Mouse (Mus musculus) MEL (cell line): ENCODE data around the gene Msi2. TPM values are rescaled to one million over a fixed set of nuclear protein-coding genes. Genes with fewer than 3 reads are reported as not detected.

Experiments used
- DNase-seq: peaks from one replicate; pipeline ENCODE4 v3.0.0; 2011; ENCODE audit warnings: low read depth, low spot score
- H3K27ac ChIP-seq: 2 replicates; pipeline ENCODE4 v1.5.1; 2012; ENCODE audit warnings: low read depth, mild to moderate bottlenecking, control low read depth, low read length, moderate library complexity; ENCODE audit not compliant: control insufficient read depth
- H3K27me3 ChIP-seq, 2 experiments: fragments of 150-350 bp in 1 of 2; sonication (generic) in 1 of 2; 2 replicates each; pipeline ENCODE4 v1.6.1; 2012; ENCODE audit warnings: low read length in 2 of 2, mild to moderate bottlenecking in 2 of 2, improper control_type of control experiment in 1 of 2, moderate library complexity in 1 of 2; ENCODE audit not compliant: insufficient read depth in 2 of 2, control insufficient read depth in 1 of 2
- H3K36me3 ChIP-seq, 2 experiments: 2 replicates each; pipeline ENCODE4 v1.6.1; 2012 to 2014; ENCODE audit warnings: low read length in 2 of 2, improper control_type of control experiment in 1 of 2, inconsistent platforms in 1 of 2, mild to moderate bottlenecking in 1 of 2; ENCODE audit not compliant: insufficient read depth in 2 of 2, control insufficient read depth in 1 of 2
- H3K4me1 ChIP-seq, 2 experiments: fragments of 150-350 bp in 1 of 2; sonication (generic) in 1 of 2; 2 replicates each; pipeline ENCODE4 v1.6.1; 2012; ENCODE audit warnings: low read length in 2 of 2, improper control_type of control experiment in 1 of 2, mild to moderate bottlenecking in 1 of 2; ENCODE audit not compliant: insufficient read depth in 2 of 2, control insufficient read depth in 1 of 2
- H3K4me3 ChIP-seq, 2 experiments: fragments of 150-350 bp in 1 of 2; sonication (generic) in 1 of 2; 2 replicates each; pipeline ENCODE4 v1.5.1; 2012; ENCODE audit warnings: low read depth in 2 of 2, low read length in 2 of 2, mild to moderate bottlenecking in 2 of 2, moderate library complexity in 2 of 2, control low read depth in 1 of 2, improper control_type of control experiment in 1 of 2; ENCODE audit not compliant: control insufficient read depth in 1 of 2, insufficient read depth in 1 of 2
- H3K79me2 ChIP-seq: 2 replicates; pipeline ENCODE4 v1.6.1; 2012; ENCODE audit warnings: mild to moderate bottlenecking, low read length, moderate library complexity; ENCODE audit not compliant: control insufficient read depth, poor library complexity, insufficient read depth
- H3K9ac ChIP-seq: 2 replicates; pipeline ENCODE4 v1.6.1; 2012; ENCODE audit warnings: low read depth, mild to moderate bottlenecking, control low read depth, low read length, moderate library complexity; ENCODE audit not compliant: control insufficient read depth, poor library complexity, severe bottlenecking
- H3K9me3 ChIP-seq: fragments of 150-350 bp; sonication (generic); replicated peaks from 2 replicates; pipeline ENCODE4 v1.6.1; 2012; ENCODE audit warnings: mild to moderate bottlenecking, low read length, improper control_type of control experiment, moderate library complexity; ENCODE audit not compliant: insufficient read depth
- CHD1 ChIP-seq: IDR thresholded peaks from 2 replicates; pipeline ENCODE4 v1.6.1; 2012; ENCODE audit warnings: low read depth, mild to moderate bottlenecking, inconsistent platforms, low read length, improper control_type of control experiment
- CHD2 ChIP-seq: IDR thresholded peaks from 2 replicates; pipeline ENCODE4 v1.6.1; 2011; ENCODE audit warnings: low read length, improper control_type of control experiment
- CTCF ChIP-seq, 3 experiments: IDR thresholded peaks in 2 of 3; conservative IDR thresholded peaks in 1 of 3; 2 replicates each; pipeline ENCODE4 v1.5.1; 2011 to 2012; ENCODE audit warnings: low read length in 3 of 3, low read depth in 2 of 3, mild to moderate bottlenecking in 2 of 3, improper control_type of control experiment in 1 of 3, inconsistent platforms in 1 of 3, mixed read lengths in 1 of 3, moderate library complexity in 1 of 3; ENCODE audit not compliant: control insufficient read depth in 1 of 3, insufficient read depth in 1 of 3, poor library complexity in 1 of 3, severe bottlenecking in 1 of 3
- E2F4 ChIP-seq: IDR thresholded peaks from 2 replicates; pipeline ENCODE4 v1.6.1; 2011; ENCODE audit warnings: low read depth, low read length, improper control_type of control experiment, borderline replicate concordance
- ELF1 ChIP-seq: IDR thresholded peaks from 2 replicates; pipeline ENCODE4 v1.6.1; 2014; ENCODE audit warnings: low read depth, mild to moderate bottlenecking, inconsistent platforms, low read length, improper control_type of control experiment, moderate library complexity
- ETS1 ChIP-seq: IDR thresholded peaks from 2 replicates; pipeline ENCODE4 v1.6.1; 2012; ENCODE audit warnings: low read depth, mild to moderate bottlenecking, inconsistent platforms, low read length, improper control_type of control experiment, moderate library complexity
- GATA1 ChIP-seq: IDR thresholded peaks from 2 replicates; pipeline ENCODE4 v1.6.1; 2011; ENCODE audit warnings: low read depth, low read length, improper control_type of control experiment
- KAT2A ChIP-seq: conservative IDR thresholded peaks from 2 replicates; pipeline ENCODE4 v1.6.1; 2012; ENCODE audit warnings: low read depth, low read length, improper control_type of control experiment, inconsistent platforms
- MAFK ChIP-seq: IDR thresholded peaks from 2 replicates; pipeline ENCODE4 v1.6.1; 2011; ENCODE audit warnings: low read depth, mild to moderate bottlenecking, low read length, improper control_type of control experiment, borderline replicate concordance
- MXI1 ChIP-seq: IDR thresholded peaks from 2 replicates; pipeline ENCODE4 v1.6.1; 2011; ENCODE audit warnings: mild to moderate bottlenecking, low read depth, low read length, improper control_type of control experiment
- MYB ChIP-seq: IDR thresholded peaks from 2 replicates; pipeline ENCODE4 v1.6.1; 2011; ENCODE audit warnings: mild to moderate bottlenecking, low read depth, low read length, improper control_type of control experiment
- NELFE ChIP-seq: IDR thresholded peaks from 2 replicates; pipeline ENCODE4 v1.6.1; 2011; ENCODE audit warnings: low read depth, low read length, improper control_type of control experiment
- NRF1 ChIP-seq: IDR thresholded peaks from 2 replicates; pipeline ENCODE4 v1.6.1; 2014; ENCODE audit warnings: low read depth, mild to moderate bottlenecking, inconsistent platforms, low read length, improper control_type of control experiment, moderate library complexity; ENCODE audit not compliant: poor library complexity, insufficient read depth, severe bottlenecking
- POLR2A ChIP-seq, 2 experiments: IDR thresholded peaks; 2 replicates each; pipeline ENCODE4 v1.6.1; 2011 to 2012; ENCODE audit warnings: low read length in 2 of 2, mild to moderate bottlenecking in 2 of 2, control low read depth in 1 of 2, improper control_type of control experiment in 1 of 2, low read depth in 1 of 2, moderate library complexity in 1 of 2; ENCODE audit not compliant: control insufficient read depth in 1 of 2, insufficient read depth in 1 of 2, poor library complexity in 1 of 2
- POLR2AphosphoS2 ChIP-seq: IDR thresholded peaks from 2 replicates; pipeline ENCODE4 v1.6.1; 2011; ENCODE audit warnings: low read length, improper control_type of control experiment
- POLR2AphosphoS5 ChIP-seq: IDR thresholded peaks from 2 replicates; pipeline ENCODE4 v1.6.1; 2012; ENCODE audit warnings: low read depth, borderline replicate concordance, mild to moderate bottlenecking, inconsistent platforms, low read length, moderate library complexity, mixed read lengths
- RAD21 ChIP-seq: IDR thresholded peaks from 2 replicates; pipeline ENCODE4 v1.6.1; 2011; ENCODE audit warnings: mild to moderate bottlenecking, low read depth, low read length, improper control_type of control experiment
- RCOR1 ChIP-seq: IDR thresholded peaks from 2 replicates; pipeline ENCODE4 v1.6.1; 2012; ENCODE audit warnings: low read depth, mild to moderate bottlenecking, inconsistent platforms, low read length, improper control_type of control experiment
- SMC3 ChIP-seq: IDR thresholded peaks from 2 replicates; pipeline ENCODE4 v1.6.1; 2011; ENCODE audit warnings: low read depth, low read length, improper control_type of control experiment
- TAL1 ChIP-seq: IDR thresholded peaks from 2 replicates; pipeline ENCODE4 v1.6.1; 2012; ENCODE audit warnings: mild to moderate bottlenecking, inconsistent platforms, low read length, moderate library complexity, mixed read lengths
- TBP ChIP-seq: IDR thresholded peaks from 2 replicates; pipeline ENCODE4 v1.8.0; 2011; ENCODE audit warnings: low read depth, low read length, improper control_type of control experiment
- TCF12 ChIP-seq: IDR thresholded peaks from 2 replicates; pipeline ENCODE4 v1.6.1; 2014; ENCODE audit warnings: low read depth, mild to moderate bottlenecking, inconsistent platforms, low read length, improper control_type of control experiment, moderate library complexity
- UBTF ChIP-seq: IDR thresholded peaks from 2 replicates; pipeline ENCODE4 v1.6.1; 2012; ENCODE audit warnings: low read depth, mild to moderate bottlenecking, inconsistent platforms, low read length, improper control_type of control experiment, moderate library complexity, borderline replicate concordance; ENCODE audit not compliant: insufficient read depth
- ZC3H11A ChIP-seq: IDR thresholded peaks from 2 replicates; pipeline ENCODE4 v1.6.1; 2012; ENCODE audit warnings: low read depth, mild to moderate bottlenecking, inconsistent platforms, low read length, improper control_type of control experiment
- ZKSCAN1 ChIP-seq: IDR thresholded peaks from 2 replicates; pipeline ENCODE4 v1.6.1; 2012; ENCODE audit warnings: low read depth, mild to moderate bottlenecking, inconsistent platforms, low read length, improper control_type of control experiment, moderate library complexity
- ZMIZ1 ChIP-seq: IDR thresholded peaks from 2 replicates; pipeline ENCODE4 v1.6.1; 2012; ENCODE audit warnings: low read depth, mild to moderate bottlenecking, inconsistent platforms, low read length, improper control_type of control experiment, moderate library complexity
- polyA plus RNA-seq, 2 experiments: library from polyadenylated mRNA; stranded (reverse) in 1 of 2; unstranded in 1 of 2; fragments of >175 nt in 1 of 2; fragments of >200 nt in 1 of 2; gene quantifications; 2 replicates each; pipeline versions ENCODE4 v1.2.1 to v1.2.4; 2012; ENCODE audit warnings: low replicate concordance in 2 of 2, low read depth in 1 of 2; ENCODE audit not compliant: insufficient read length in 2 of 2, insufficient read depth in 1 of 2, missing spikeins in 1 of 2
- total RNA-seq: library from RNA; depleted of rRNA; stranded (reverse); fragments of 300-350 nt; gene quantifications from 2 replicates; pipeline ENCODE4 v1.2.3, GENCODE M21; 2012

Gene Msi2
- total and polyA plus RNA-seq, 3 experiments, result 16.2 to 29.7 TPM; not detected in 1

- no peak for TF ChIP-seq E2F4
- no peak for TF ChIP-seq TBP
- TF ChIP-seq CHD1, result no peak
- no peak for TF ChIP-seq TAL1
- no peak for TF ChIP-seq UBTF
- TF ChIP-seq CTCF (IDR thresholded peaks at IDR 0.05 in 2 of 3, conservative IDR thresholded peaks at IDR 0.05 in 1 of 3; ENCODE audit: control insufficient read depth in 1 of 3, insufficient read depth in 1 of 3, low read depth in 2 of 3, low read length in 3 of 3, poor library complexity in 1 of 3, severe bottlenecking in 1 of 3), result no peak
- TF ChIP-seq SMC3, result no peak
- no peak for TF ChIP-seq POLR2A (IDR thresholded peaks at IDR 0.05; ENCODE audit: control insufficient read depth in 1 of 2, insufficient read depth in 1 of 2, low read depth in 1 of 2, low read length in 2 of 2, poor library complexity in 1 of 2)
- no peak for TF ChIP-seq CHD2
- no peak for TF ChIP-seq MYB
- no peak for TF ChIP-seq ZC3H11A
- no peak for TF ChIP-seq NRF1
- TF ChIP-seq ZKSCAN1, result no peak
- TF ChIP-seq POLR2AphosphoS2, result no peak
- no peak for TF ChIP-seq NELFE
- no peak for TF ChIP-seq KAT2A
- no peak for TF ChIP-seq ZMIZ1
- Histone ChIP-seq H3K79me2 (no peaks in the 10 kb centered on the region), H3K36me3 (no peaks in the 10 kb centered on the region; a peak in 1 of 4 replicates), H3K9me3 (no peaks in the 10 kb centered on the region), H3K4me3 (no peak overlapping the region), H3K27me3 (no peaks in the 10 kb centered on the region), H3K4me1 (no peaks in the 10 kb centered on the region), H3K27ac (no peak overlapping the region), H3K9ac (no peak overlapping the region)
- no peak for DNase-seq
These were observed 178.5 kb downstream of the Msi2 start for GRCm38 (mm10) chr11:88539637-88540478.

- Histone ChIP-seq H3K27me3 (no peaks in the 10 kb centered on the region), H3K27ac (no peak overlapping the region), H3K9me3 (no peaks in the 10 kb centered on the region), H3K36me3 (no peaks in the 10 kb centered on the region), H3K79me2 (no peaks in the 10 kb centered on the region), H3K4me1 (no peaks in the 10 kb centered on the region), H3K4me3 (no peak overlapping the region), H3K9ac (no peak overlapping the region)
- TF ChIP-seq ELF1, result no peak
- TF ChIP-seq NELFE, result no peak
- TF ChIP-seq MAFK, result no peak
- TF ChIP-seq TAL1, result no peak
- no peak for TF ChIP-seq RCOR1
- TF ChIP-seq POLR2AphosphoS2, result no peak
- TF ChIP-seq CHD2, result no peak
- TF ChIP-seq POLR2AphosphoS5, result no peak
- no peak for TF ChIP-seq ETS1
- no peak for TF ChIP-seq E2F4
- no peak for TF ChIP-seq POLR2A (IDR thresholded peaks at IDR 0.05; ENCODE audit: control insufficient read depth in 1 of 2, insufficient read depth in 1 of 2, low read depth in 1 of 2, low read length in 2 of 2, poor library complexity in 1 of 2)
- TF ChIP-seq ZMIZ1, result no peak
- TF ChIP-seq GATA1, result no peak
- TF ChIP-seq RAD21, result no peak
- TF ChIP-seq TBP, result no peak
- no peak for TF ChIP-seq CHD1
- no peak for TF ChIP-seq TCF12
- TF ChIP-seq MXI1, result no peak
- no peak for DNase-seq
These were observed 179.5 kb downstream of the Msi2 start for GRCm38 (mm10) chr11:88538710-88539340.
